Mouse (Mus musculus) kidney, postnatal 0 days (tissue): ENCODE measurements around the gene Nlrp9b. TPM values are rescaled to one million over a fixed set of nuclear protein-coding genes. Genes with fewer than 3 reads are reported as not detected.
"Not testable (repeated sequence)": the region's sequence is repeated elsewhere in the genome, so short reads cannot be mapped to it uniquely, and the experiment has no call there.

Experiments used
- ATAC-seq: fragments of 200-750 bp; cut with Nextera tagmentation; replicated peaks from 2 replicates; pipeline ENCODE4 v1.8.0; 2017; ENCODE audit warnings: low read depth, moderate number of reproducible peaks, moderate TSS enrichment, moderate library complexity; ENCODE audit not compliant: low FRiP score
- DNase-seq: peaks from one replicate; pipeline ENCODE4 v3.0.0-alpha.2; 2016; ENCODE audit warnings: low spot score
- H3K27ac ChIP-seq: fragments of 300-500 bp; sonication (generic); 2 replicates; pipeline ENCODE4 v1.5.1; 2014; ENCODE audit warnings: mild to moderate bottlenecking
- H3K27me3 ChIP-seq: fragments of 300-500 bp; sonication (generic); 2 replicates; pipeline ENCODE4 v1.6.1; 2014; ENCODE audit warnings: low read length, mixed read lengths; ENCODE audit not compliant: insufficient read depth
- H3K36me3 ChIP-seq: fragments of 300-500 bp; sonication (generic); 2 replicates; pipeline ENCODE4 v1.6.1; 2014; ENCODE audit warnings: low read length, mixed read lengths; ENCODE audit not compliant: insufficient read depth
- H3K4me1 ChIP-seq: fragments of 300-500 bp; sonication (generic); replicated peaks from 2 replicates; pipeline ENCODE4 v1.6.1; 2014; ENCODE audit warnings: antibody characterized with exemption, low read length, mixed read lengths; ENCODE audit not compliant: insufficient read depth
- H3K4me2 ChIP-seq: fragments of 300-500 bp; sonication (generic); 2 replicates; pipeline ENCODE4 v1.6.1; 2014; ENCODE audit warnings: mild to moderate bottlenecking, low read length, moderate library complexity, mixed read lengths
- H3K4me3 ChIP-seq: fragments of 300-500 bp; sonication (generic); replicated peaks from 2 replicates; pipeline ENCODE4 v1.5.1; 2014; ENCODE audit warnings: low read depth, low read length
- H3K9ac ChIP-seq: fragments of 300-500 bp; sonication (generic); 2 replicates; pipeline ENCODE4 v1.6.1; 2014; ENCODE audit warnings: low read depth, low read length
- H3K9me3 ChIP-seq: fragments of 300-500 bp; sonication (generic); replicated peaks from 2 replicates; pipeline ENCODE4 v1.6.1; 2016; ENCODE audit warnings: low read length, inconsistent platforms, mixed read lengths
- CTCF ChIP-seq: IDR thresholded peaks from 2 replicates; pipeline ENCODE4 v1.5.1; 2016; ENCODE audit warnings: antibody characterized with exemption, low read depth, mild to moderate bottlenecking, moderate library complexity
- WGBS: fragments of 180-500 bp; shearing (Covaris S2); extraction: QIAGEN DNeasy Blood & Tissue Kit; methylation state at CpG from one replicate; pipeline ENCODE4 v1.1.7; 2014; 5-methylcytosine and 5-hydroxymethylcytosine counted together
- polyA plus RNA-seq: library from polyadenylated mRNA; unstranded; fragments of >200 nt; fragmentation: Nextera tagmentation; extraction: Ambion mirVana; gene quantifications from 2 replicates; pipeline ENCODE4 v1.2.1, GENCODE M21; 2015

Gene Nlrp9b
- polyA plus RNA-seq, 1 experiment from 2014 or later, result not detected

GRCm38 (mm10) chr7:19969106-19969505 is 22.2 kb upstream of the Nlrp9b start:
- Histone ChIP-seq H3K27ac (no peak overlapping the region), H3K36me3 (no peaks in the 10 kb centered on the region), H3K4me2 (no peak overlapping the region), H3K9me3 (no peaks in the 10 kb centered on the region), H3K4me1 (no peaks in the 10 kb centered on the region), H3K27me3 (no peaks in the 10 kb centered on the region), H3K4me3 (no peak overlapping the region), H3K9ac (no peak overlapping the region)
- ATAC-seq (no peak), DNase-seq (no peak)
- no peak for TF ChIP-seq CTCF
- WGBS, result 84% methylated on average over 3 of the region's 3 CpGs

- no peak for TF ChIP-seq CTCF
- Histone ChIP-seq H3K36me3 (no peaks in the 10 kb centered on the region), H3K4me2 (no peak overlapping the region), H3K4me3 (no peak overlapping the region), H3K9ac (no peak overlapping the region), H3K4me1 (no peaks in the 10 kb centered on the region), H3K27me3 (no peaks in the 10 kb centered on the region), H3K9me3 (no peaks in the 10 kb centered on the region), H3K27ac (no peak overlapping the region)
- DNase-seq (no peak), ATAC-seq (no peak)
- WGBS, result 96% methylated on average over 4 of the region's 4 CpGs
These were observed 21.6 kb upstream of the Nlrp9b start for GRCm38 (mm10) chr7:19969541-19970090.

GRCm38 (mm10) chr7:19970196-19970595 is 21.1 kb upstream of the Nlrp9b start:
- no peak overlapping the region for H3K4me2 ChIP-seq
- H3K4me1 ChIP-seq, result no peaks in the 10 kb centered on the region
- no peak overlapping the region for H3K9ac ChIP-seq
- no peaks in the 10 kb centered on the region for H3K36me3 ChIP-seq
- H3K9me3 ChIP-seq, result no peaks in the 10 kb centered on the region
- no peaks in the 10 kb centered on the region for H3K27me3 ChIP-seq
- no peak for TF ChIP-seq CTCF
- ATAC-seq (no peak), DNase-seq (no peak)
- whole genome bisulfite sequencing, result 91% methylated on average over 8 of the region's 8 CpGs
- no peak overlapping the region for H3K27ac ChIP-seq
- H3K4me3 ChIP-seq, result no peak overlapping the region

DNA sequence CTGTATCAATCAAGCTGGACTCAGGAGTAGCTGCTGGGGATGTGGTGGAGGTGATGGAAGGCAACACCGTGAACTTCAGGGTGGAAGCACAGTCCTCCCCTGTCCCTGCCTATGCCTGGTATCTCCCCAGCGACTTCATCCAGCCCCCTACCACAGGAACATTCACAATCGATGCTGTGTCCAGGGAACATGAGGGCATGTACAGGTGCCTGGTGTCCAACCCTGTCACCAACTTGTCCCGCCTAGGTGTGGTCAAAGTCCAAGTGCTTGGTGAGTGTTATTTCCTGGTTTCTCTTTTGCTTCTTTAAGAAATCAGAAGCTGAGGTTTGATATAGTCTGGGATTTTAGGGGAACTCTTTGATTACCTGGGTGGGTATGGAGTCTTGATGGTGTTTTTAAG is 19.7 kb upstream of the Nlrp9b start:
- H3K36me3 ChIP-seq, result no peaks in the 10 kb centered on the region
- H3K4me3 ChIP-seq, result no peak overlapping the region
- WGBS, result 92% methylated on average over 4 of the region's 4 CpGs
- no peaks in the 10 kb centered on the region for H3K27me3 ChIP-seq
- no peak for DNase-seq
- TF ChIP-seq CTCF, result no peak
- no peak overlapping the region for H3K9ac ChIP-seq
- no peaks in the 10 kb centered on the region for H3K9me3 ChIP-seq
- H3K4me1 ChIP-seq, result no peaks in the 10 kb centered on the region
- ATAC-seq, result no peak
- no peak overlapping the region for H3K4me2 ChIP-seq
- H3K27ac ChIP-seq, result no peak overlapping the region

- not testable (repeated sequence) for H3K4me3 ChIP-seq, H3K27ac ChIP-seq, H3K4me2 ChIP-seq, H3K4me1 ChIP-seq, H3K36me3 ChIP-seq, H3K9ac ChIP-seq, H3K9me3 ChIP-seq, DNase-seq, H3K27me3 ChIP-seq, ATAC-seq
- 71% methylated on average over 3 of the region's 3 CpGs for WGBS
These were observed 5.5 kb downstream of the Nlrp9b start for GRCm38 (mm10) chr7:19996721-19997120.

DNA sequence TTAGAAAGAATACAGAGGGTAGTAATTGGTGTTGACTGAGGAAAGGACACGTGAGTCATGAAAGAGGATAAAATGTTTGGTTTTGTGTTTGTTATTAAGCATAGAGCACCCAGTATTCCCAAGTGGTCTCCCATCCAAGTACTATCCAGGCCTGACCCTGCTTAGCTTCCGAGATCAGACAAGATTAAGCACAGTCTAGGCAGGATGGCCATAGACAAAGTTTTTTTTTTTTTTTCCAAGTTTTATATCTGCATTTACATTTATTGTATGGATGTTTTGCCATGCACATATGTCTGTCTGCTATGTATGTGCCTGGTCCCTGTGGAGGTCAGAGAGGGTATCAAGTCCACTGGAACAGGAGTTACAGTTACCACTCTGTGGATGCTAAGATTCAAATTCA is 18.7 kb downstream of the Nlrp9b start:
- Histone ChIP-seq H3K4me2 (no peak overlapping the region), H3K9ac (no peak overlapping the region), H3K4me1 (no peaks in the 10 kb centered on the region), H3K36me3 (no peaks in the 10 kb centered on the region), H3K27me3 (no peaks in the 10 kb centered on the region), H3K27ac (no peak overlapping the region), H3K9me3 (no peaks in the 10 kb centered on the region), H3K4me3 (no peak overlapping the region)
- 69% methylated on average over 2 of the region's 2 CpGs for WGBS
- no peak for ATAC-seq
- no peak for TF ChIP-seq CTCF
- DNase-seq, result no peak

DNA sequence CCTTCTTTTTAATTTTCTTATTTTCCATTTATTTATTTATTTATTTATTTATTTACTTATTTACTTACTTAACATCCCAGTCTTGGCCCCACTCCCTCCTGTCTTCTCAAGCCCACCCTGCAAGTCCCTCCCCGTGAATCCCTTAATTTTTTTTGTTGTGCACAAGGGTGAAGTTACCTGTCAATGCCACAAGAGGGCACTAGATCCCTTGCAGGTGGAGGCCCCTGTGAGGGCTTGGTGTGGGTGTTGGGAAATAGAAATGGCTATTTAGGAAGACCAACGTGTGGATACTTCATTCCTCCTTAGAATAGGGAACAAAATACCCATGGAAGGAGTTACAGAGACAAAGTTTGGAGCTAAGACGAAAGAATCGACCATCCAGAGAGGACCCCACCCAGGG is 72.8 kb downstream of the Nlrp9b start:
- WGBS, result 68% methylated on average over 4 of the region's 4 CpGs
- H3K27ac ChIP-seq, H3K4me3 ChIP-seq, H3K27me3 ChIP-seq, DNase-seq, H3K9me3 ChIP-seq, H3K9ac ChIP-seq, ATAC-seq, H3K36me3 ChIP-seq, H3K4me1 ChIP-seq, H3K4me2 ChIP-seq: not testable (repeated sequence)
- TF ChIP-seq CTCF, result peak; percentile 20; the same call in 1 of the 2 replicates

DNA sequence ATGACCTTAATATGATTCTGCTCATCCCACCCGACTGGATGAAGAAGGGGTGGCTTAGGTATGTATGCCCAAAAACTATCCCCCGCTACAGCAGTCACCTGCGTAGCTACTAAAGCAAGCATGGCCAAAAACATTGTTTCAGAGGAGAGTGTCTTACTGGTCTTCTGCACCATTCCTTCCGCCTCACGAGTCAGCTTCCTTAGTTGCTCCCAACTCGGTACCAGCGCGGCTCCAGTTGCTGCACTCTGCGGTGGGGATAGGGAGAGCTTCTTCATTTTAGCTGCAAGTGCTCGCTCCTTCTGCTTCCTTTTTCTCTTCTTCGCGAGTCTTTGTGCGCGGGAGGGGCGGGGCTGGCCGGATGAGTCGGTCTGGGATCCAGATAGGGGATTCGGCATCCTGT is 86.9 kb downstream of the Nlrp9b start:
- ATAC-seq, H3K4me3 ChIP-seq, H3K27ac ChIP-seq, H3K4me2 ChIP-seq, DNase-seq, H3K36me3 ChIP-seq, H3K9me3 ChIP-seq, H3K9ac ChIP-seq, H3K4me1 ChIP-seq, H3K27me3 ChIP-seq: not testable (repeated sequence)
- WGBS, result 70% methylated on average over 18 of the region's 18 CpGs

DNA sequence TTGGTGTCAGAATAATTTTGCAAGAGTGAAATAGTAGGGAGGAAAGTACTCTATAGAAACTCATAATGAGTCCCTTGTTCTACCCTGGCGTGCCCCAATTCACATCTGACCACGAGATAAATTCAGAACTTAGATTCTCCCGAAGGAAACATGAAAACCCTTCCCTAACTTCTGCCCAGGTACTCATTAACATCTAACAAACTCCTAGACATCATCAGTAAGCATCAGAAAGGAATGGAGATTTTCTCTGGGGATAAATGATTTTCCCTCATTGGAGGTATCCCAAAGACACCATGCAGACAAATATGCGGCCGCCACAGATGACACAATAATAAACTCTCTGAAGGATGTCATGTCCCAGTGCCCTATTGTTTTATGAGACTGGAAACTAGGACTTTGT is 108.1 kb downstream of the Nlrp9b start, which contains the start of gene Vmn1r91:
Gene Vmn1r91 (plus strand): TSS at position 301 of the 400 bp plus-strand sequence.
- H3K9me3 ChIP-seq, H3K4me2 ChIP-seq, H3K4me3 ChIP-seq, H3K36me3 ChIP-seq, H3K27me3 ChIP-seq, H3K4me1 ChIP-seq, ATAC-seq, H3K27ac ChIP-seq, DNase-seq, H3K9ac ChIP-seq: not testable (repeated sequence)
- 81% methylated on average over 5 of the region's 5 CpGs for WGBS
